Mouse (Mus musculus): Measurements from ENCODE around the gene Polr2b. TPM values are rescaled to one million over a fixed set of nuclear protein-coding genes. Genes with fewer than 3 reads are reported as not detected.

The Polr2b gene
- polyA plus RNA-seq, 1 experiment from 2014 or later: 32.7 TPM

GRCm38 (mm10) chr5:77273151-77273550 is 36.8 kb upstream of the Polr2b start:
- H3K4me2 ChIP-seq: no peak overlapping the region
- no peak; the same call in 1 of the 2 replicates for ATAC-seq (replicated peaks; ENCODE audit: insufficient number of reproducible peaks, insufficient read depth, low FRiP score, low read depth)
- no peak overlapping the region for H3K27ac ChIP-seq
- 72% methylated on average over 7 of the region's 7 CpGs for WGBS
- no peaks in the 10 kb centered on the region for H3K9me3 ChIP-seq (replicated peaks)
- H3K9ac ChIP-seq: no peak overlapping the region
- H3K4me3 ChIP-seq: no peak overlapping the region
- peaks cover 22% of the 10 kb centered on the region for H3K4me1 ChIP-seq (replicated peaks)
- H3K36me3 ChIP-seq: peaks cover 66% of the 10 kb centered on the region
- no peaks in the 10 kb centered on the region for H3K27me3 ChIP-seq

- 92% methylated on average over 5 of the region's 5 CpGs for WGBS
- Histone ChIP-seq H3K4me2 (no peak overlapping the region), H3K9ac (no peak overlapping the region), H3K4me3 (no peak overlapping the region), H3K36me3 (peaks cover 76% of the 10 kb centered on the region), H3K4me1 (replicated peaks) (0 out of 2 replicates have a peak, but pooled peaks cover 6% of the 10 kb centered on the region), H3K27me3 (no peaks in the 10 kb centered on the region), H3K9me3 (replicated peaks) (no peaks in the 10 kb centered on the region), H3K27ac (no peak overlapping the region)
- ATAC-seq (replicated peaks; ENCODE audit: insufficient number of reproducible peaks, insufficient read depth, low FRiP score, low read depth): no peak
Measured at GRCm38 (mm10) chr5:77275950-77276349, 34.0 kb upstream of the Polr2b start.

GRCm38 (mm10) chr5:77277204-77277603 is 32.7 kb upstream of the Polr2b start:
- Histone ChIP-seq H3K9ac (no peak overlapping the region), H3K36me3 (peaks cover 82% of the 10 kb centered on the region), H3K4me3 (no peak overlapping the region), H3K9me3 (replicated peaks) (no peaks in the 10 kb centered on the region), H3K27me3 (no peaks in the 10 kb centered on the region), H3K27ac (no peak overlapping the region), H3K4me2 (no peak overlapping the region), H3K4me1 (replicated peaks) (0 out of 2 replicates have a peak, but pooled peaks cover 6% of the 10 kb centered on the region)
- no peak for ATAC-seq (replicated peaks; ENCODE audit: insufficient number of reproducible peaks, insufficient read depth, low FRiP score, low read depth)
- WGBS: 92% methylated on average over 6 of the region's 6 CpGs

GRCm38 (mm10) chr5:77281518-77282174 is 28.3 kb upstream of the Polr2b start:
- H3K27me3 ChIP-seq: no peaks in the 10 kb centered on the region
- no peaks in the 10 kb centered on the region for H3K9me3 ChIP-seq (replicated peaks)
- H3K4me3 ChIP-seq: no peak overlapping the region
- 83% methylated on average over 20 of the region's 20 CpGs for WGBS
- H3K9ac ChIP-seq: no peak overlapping the region
- H3K4me2 ChIP-seq: no peak overlapping the region
- H3K36me3 ChIP-seq: peaks cover 79% of the 10 kb centered on the region
- no peak for ATAC-seq (replicated peaks; ENCODE audit: insufficient number of reproducible peaks, insufficient read depth, low FRiP score, low read depth)
- peaks cover 4% of the 10 kb centered on the region; the same call in 1 of the 2 replicates for H3K4me1 ChIP-seq (replicated peaks)
- no peak overlapping the region for H3K27ac ChIP-seq

GRCm38 (mm10) chr5:77282242-77282641 is 27.7 kb upstream of the Polr2b start:
- Histone ChIP-seq H3K27me3 (no peaks in the 10 kb centered on the region), H3K9me3 (replicated peaks) (no peaks in the 10 kb centered on the region), H3K4me1 (replicated peaks) (peaks cover 9% of the 10 kb centered on the region), H3K4me2 (no peak overlapping the region), H3K36me3 (peaks cover 74% of the 10 kb centered on the region), H3K9ac (no peak overlapping the region), H3K4me3 (no peak overlapping the region), H3K27ac (no peak overlapping the region)
- no peak for ATAC-seq (replicated peaks; ENCODE audit: insufficient number of reproducible peaks, insufficient read depth, low FRiP score, low read depth)
- WGBS: 86% methylated on average over 9 of the region's 9 CpGs

GRCm38 (mm10) chr5:77285685-77286084 is 24.3 kb upstream of the Polr2b start:
- Histone ChIP-seq H3K4me2 (no peak overlapping the region), H3K4me3 (no peak overlapping the region), H3K27ac (no peak overlapping the region), H3K9ac (no peak overlapping the region), H3K4me1 (replicated peaks) (peaks cover 9% of the 10 kb centered on the region), H3K36me3 (peaks cover 61% of the 10 kb centered on the region), H3K9me3 (replicated peaks) (no peaks in the 10 kb centered on the region), H3K27me3 (no peaks in the 10 kb centered on the region)
- 79% methylated on average over 7 of the region's 7 CpGs for whole genome bisulfite sequencing
- no peak for ATAC-seq (replicated peaks; ENCODE audit: insufficient number of reproducible peaks, insufficient read depth, low FRiP score, low read depth)

- 49% methylated on average over 5 of the region's 5 CpGs for WGBS
- Histone ChIP-seq H3K4me1 (replicated peaks) (peaks cover 9% of the 10 kb centered on the region), H3K27ac (no peak overlapping the region), H3K4me2 (no peak overlapping the region), H3K9me3 (replicated peaks) (no peaks in the 10 kb centered on the region), H3K4me3 (no peak overlapping the region), H3K9ac (no peak overlapping the region), H3K36me3 (peaks cover 50% of the 10 kb centered on the region), H3K27me3 (no peaks in the 10 kb centered on the region)
- no peak for ATAC-seq (replicated peaks; ENCODE audit: insufficient number of reproducible peaks, insufficient read depth, low FRiP score, low read depth)
Measured at GRCm38 (mm10) chr5:77286904-77287303, 23.0 kb upstream of the Polr2b start.

GRCm38 (mm10) chr5:77287901-77288300 is 22.0 kb upstream of the Polr2b start:
- H3K27ac ChIP-seq: no peak overlapping the region
- H3K9me3 ChIP-seq (replicated peaks): no peaks in the 10 kb centered on the region
- no peak overlapping the region for H3K4me2 ChIP-seq
- no peak overlapping the region for H3K9ac ChIP-seq
- H3K36me3 ChIP-seq: peaks cover 48% of the 10 kb centered on the region
- no peak for ATAC-seq (replicated peaks; ENCODE audit: insufficient number of reproducible peaks, insufficient read depth, low FRiP score, low read depth)
- peaks cover 9% of the 10 kb centered on the region for H3K4me1 ChIP-seq (replicated peaks)
- no peaks in the 10 kb centered on the region for H3K27me3 ChIP-seq
- 65% methylated on average over 6 of the region's 6 CpGs for WGBS
- no peak overlapping the region for H3K4me3 ChIP-seq

- WGBS: 63% methylated on average over 8 of the region's 8 CpGs
Measured at GRCm38 (mm10) chr5:77289686-77290085, 20.3 kb upstream of the Polr2b start.

GRCm38 (mm10) chr5:77290606-77291005 is 19.3 kb upstream of the Polr2b start:
- no peaks in the 10 kb centered on the region for H3K9me3 ChIP-seq (replicated peaks)
- ATAC-seq (replicated peaks; ENCODE audit: insufficient number of reproducible peaks, insufficient read depth, low FRiP score, low read depth): no peak
- H3K36me3 ChIP-seq: peaks cover 45% of the 10 kb centered on the region
- H3K27ac ChIP-seq: no peak overlapping the region
- no peak overlapping the region for H3K4me3 ChIP-seq
- no peak overlapping the region for H3K9ac ChIP-seq
- no peak overlapping the region for H3K4me2 ChIP-seq
- 93% methylated on average over 2 of the region's 2 CpGs for WGBS
- no peaks in the 10 kb centered on the region for H3K27me3 ChIP-seq
- peaks cover 9% of the 10 kb centered on the region for H3K4me1 ChIP-seq (replicated peaks)

More at GRCm38 (mm10) chr5:77289686-77290085, 20.3 kb upstream of the Polr2b start:
- Histone ChIP-seq H3K36me3 (peaks cover 49% of the 10 kb centered on the region), H3K4me3 (no peak overlapping the region), H3K4me2 (no peak overlapping the region), H3K27ac (no peak overlapping the region), H3K4me1 (replicated peaks) (peaks cover 9% of the 10 kb centered on the region), H3K9me3 (replicated peaks) (no peaks in the 10 kb centered on the region), H3K9ac (no peak overlapping the region), H3K27me3 (no peaks in the 10 kb centered on the region)
- no peak for ATAC-seq (replicated peaks; ENCODE audit: insufficient number of reproducible peaks, insufficient read depth, low FRiP score, low read depth)

- H3K27me3 ChIP-seq: no peaks in the 10 kb centered on the region
- H3K4me2 ChIP-seq: no peak overlapping the region
- H3K4me3 ChIP-seq: no peak overlapping the region
- peaks cover 53% of the 10 kb centered on the region for H3K36me3 ChIP-seq
- no peak for ATAC-seq (replicated peaks; ENCODE audit: insufficient number of reproducible peaks, insufficient read depth, low FRiP score, low read depth)
- H3K9ac ChIP-seq: no peak overlapping the region
- no peak overlapping the region for H3K27ac ChIP-seq
- WGBS: 84% methylated on average over 7 of the region's 7 CpGs
- H3K9me3 ChIP-seq (replicated peaks): no peaks in the 10 kb centered on the region
- H3K4me1 ChIP-seq (replicated peaks): no peaks in the 10 kb centered on the region
Measured at GRCm38 (mm10) chr5:77292803-77293522, 17.0 kb upstream of the Polr2b start.
